17 mouse cellular contexts compared by ENCODE assay signal in the genomic region with DNA sequence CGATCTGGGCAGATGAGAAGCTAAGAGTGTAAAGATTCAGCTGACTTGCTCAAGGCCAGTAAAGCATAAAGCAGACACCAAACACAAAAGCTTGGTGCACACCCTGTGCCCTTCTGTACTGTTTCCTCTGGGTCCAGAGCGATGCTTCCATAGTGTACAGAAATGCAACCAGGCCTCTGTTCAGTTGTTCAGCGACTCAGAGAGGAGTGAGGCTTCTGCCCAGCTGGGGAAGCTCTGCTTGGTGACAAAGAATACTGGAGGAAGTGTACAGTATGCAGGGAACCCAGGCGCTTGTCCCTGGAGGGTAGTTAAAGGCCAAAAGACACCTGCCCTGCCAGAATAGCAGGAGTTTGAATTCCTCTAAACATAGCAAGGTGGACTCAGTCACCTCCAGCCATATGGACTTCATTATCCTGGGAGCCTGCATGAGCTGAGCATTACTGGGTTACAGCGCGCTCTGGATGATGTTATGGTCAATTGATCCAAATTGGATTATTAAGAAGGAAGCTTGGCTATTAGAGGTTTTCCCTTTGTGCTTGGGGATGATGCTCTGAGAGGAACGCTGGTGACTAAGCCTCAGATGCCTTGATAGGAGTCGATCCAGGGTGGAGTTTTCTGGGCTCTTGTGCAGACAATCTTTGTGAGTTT.
DNase-seq lines count a peak whose midpoint lies in the region; ATAC-seq and TF ChIP-seq lines count a peak whose summit lies in the region.
"Had no signal": no experiment of that assay in that cellular context is flagged by ENCODE, and none has a peak within 500 bp of the region (broad histone marks: within the 10 kb centered on the region; RNA-seq: fewer than 3 reads in every experiment).

No protein-coding gene starts in this region.

- no peaks in the 10 kb centered on the region; the same call in 1 of the 2 replicates for H3K4me1 ChIP-seq in intestine, embryonic 14.5 days (replicated peaks; ENCODE audit: control insufficient read depth, insufficient read depth, low read length)
- H3K4me1 ChIP-seq in intestine, postnatal 0 days (replicated peaks; ENCODE audit: control insufficient read depth, insufficient read depth, low read length): no peaks in the 10 kb centered on the region
- peaks cover 57% of the 10 kb centered on the region for H3K4me1 ChIP-seq in limb, embryonic 10.5 days
- H3K4me1 ChIP-seq in kidney, embryonic 15.5 days: peaks cover 23% of the 10 kb centered on the region
- H3K4me1 ChIP-seq: intestine, embryonic 15.5 days had no signal

- H3K36me3 ChIP-seq in intestine, embryonic 14.5 days (ENCODE audit: control insufficient read depth, insufficient read depth, low read length): no peaks in the 10 kb centered on the region
- no peaks in the 10 kb centered on the region for H3K36me3 ChIP-seq in intestine, postnatal 0 days (ENCODE audit: control insufficient read depth, insufficient read depth)
- no peaks in the 10 kb centered on the region for H3K36me3 ChIP-seq in limb, embryonic 10.5 days
- no peaks in the 10 kb centered on the region for H3K36me3 ChIP-seq in kidney, embryonic 15.5 days
- H3K36me3 ChIP-seq: heart, embryonic 12.5 days; hindbrain, embryonic 13.5 days; intestine, embryonic 15.5 days; limb, embryonic 15.5 days had no signal

- no peak overlapping the region for H3K27ac ChIP-seq in intestine, embryonic 14.5 days (ENCODE audit: low read depth)
- H3K27ac ChIP-seq in intestine, postnatal 0 days (ENCODE audit: low read depth, low read length): no peak overlapping the region
- H3K27ac ChIP-seq in limb, embryonic 10.5 days: peak overlapping the region; percentile 58
- H3K27ac ChIP-seq in kidney, embryonic 15.5 days: no peak overlapping the region
- H3K27ac ChIP-seq: forebrain, embryonic 13.5 days; hindbrain, embryonic 13.5 days; intestine, embryonic 15.5 days; limb, embryonic 15.5 days had no signal

- no peak for TF ChIP-seq CTCF in intestine, postnatal 0 days (IDR thresholded peaks at IDR 0.05; ENCODE audit: low read depth)

- ATAC-seq in intestine, embryonic 14.5 days (replicated peaks; ENCODE audit: low FRiP score, low TSS enrichment, low read depth): no peak
- no peak for ATAC-seq in intestine, postnatal 0 days
- no peak for ATAC-seq in kidney, embryonic 15.5 days (replicated peaks; ENCODE audit: low FRiP score)
- ATAC-seq: forebrain, embryonic 13.5 days; intestine, embryonic 15.5 days had no signal

- H3K4me2 ChIP-seq in intestine, embryonic 14.5 days (ENCODE audit: low read length): no peak overlapping the region
- H3K4me2 ChIP-seq in intestine, postnatal 0 days (replicated peaks; ENCODE audit: low read depth): no peak overlapping the region
- no peak overlapping the region for H3K4me2 ChIP-seq in kidney, embryonic 15.5 days
- H3K4me2 ChIP-seq: forebrain, embryonic 13.5 days; heart, embryonic 12.5 days; hindbrain, embryonic 13.5 days; intestine, embryonic 15.5 days; limb, embryonic 15.5 days; lung, embryonic 14.5 days had no signal

- DNase-seq in intestine, embryonic 14.5 days (ENCODE audit: low spot score): peak; percentile 49
- peak; percentile 23 for DNase-seq in embryo, embryonic 11.5 days (ENCODE audit: low read depth, low spot score)
- peak; percentile 75 for DNase-seq in limb, embryonic 10.5 days (ENCODE audit: low spot score)
- DNase-seq in retina, postnatal 1 day: peak; percentile 57
- DNase-seq in right cerebral cortex, postnatal 25 days: no peak
- DNase-seq: cerebellum, adult 9-10 months; lung, embryonic 14.5 days; lung, postnatal 36 days; thymus, adult 18-20 months had no signal

- no peak overlapping the region for H3K9ac ChIP-seq in intestine, embryonic 14.5 days (ENCODE audit: low read length)
- H3K9ac ChIP-seq in intestine, postnatal 0 days (ENCODE audit: low read depth, low read length): no peak overlapping the region
- H3K9ac ChIP-seq in kidney, embryonic 15.5 days: no peak overlapping the region
- H3K9ac ChIP-seq: forebrain, embryonic 13.5 days; heart, embryonic 12.5 days; hindbrain, embryonic 13.5 days; intestine, embryonic 15.5 days; limb, embryonic 15.5 days; lung, embryonic 14.5 days had no signal

- no peaks in the 10 kb centered on the region for H3K27me3 ChIP-seq in intestine, embryonic 14.5 days (replicated peaks; ENCODE audit: control insufficient read depth, insufficient read depth, low read length)
- no peaks in the 10 kb centered on the region for H3K27me3 ChIP-seq in intestine, postnatal 0 days (replicated peaks; ENCODE audit: control insufficient read depth, insufficient read depth, low read length)
- peaks cover 33% of the 10 kb centered on the region; the same call in 1 of the 2 replicates for H3K27me3 ChIP-seq in limb, embryonic 10.5 days (ENCODE audit: low read depth, poor library complexity, severe bottlenecking)
- H3K27me3 ChIP-seq in kidney, embryonic 15.5 days: peaks cover 5% of the 10 kb centered on the region; the same call in 1 of the 2 replicates
- H3K27me3 ChIP-seq: intestine, embryonic 15.5 days had no signal

- 66% methylated on average over 8 of the region's 8 CpGs for WGBS in intestine, embryonic 14.5 days
- 68% methylated on average over 8 of the region's 8 CpGs for WGBS in intestine, postnatal 0 days
- 43% methylated on average over 8 of the region's 8 CpGs for WGBS in limb, embryonic 10.5 days
- WGBS in kidney, embryonic 15.5 days: 68% methylated on average over 8 of the region's 8 CpGs

- H3K4me3 ChIP-seq in intestine, embryonic 14.5 days (ENCODE audit: low read depth, low read length): no peak overlapping the region
- H3K4me3 ChIP-seq in intestine, postnatal 0 days (ENCODE audit: low read depth, low read length): no peak overlapping the region
- no peak overlapping the region for H3K4me3 ChIP-seq in limb, embryonic 10.5 days
- no peak overlapping the region for H3K4me3 ChIP-seq in kidney, embryonic 15.5 days (replicated peaks)
- H3K4me3 ChIP-seq: erythroblast, embryonic 14.5 days; forebrain, embryonic 13.5 days; heart, embryonic 12.5 days; hindbrain, embryonic 13.5 days; intestine, embryonic 15.5 days; limb, embryonic 15.5 days had no signal

- no peaks in the 10 kb centered on the region for H3K9me3 ChIP-seq in intestine, embryonic 14.5 days (ENCODE audit: control insufficient read depth, low read length)
- H3K9me3 ChIP-seq in intestine, postnatal 0 days (ENCODE audit: control insufficient read depth): no peaks in the 10 kb centered on the region
- no peaks in the 10 kb centered on the region for H3K9me3 ChIP-seq in limb, embryonic 10.5 days (replicated peaks)
- H3K9me3 ChIP-seq in kidney, embryonic 15.5 days (replicated peaks): no peaks in the 10 kb centered on the region
- H3K9me3 ChIP-seq: forebrain, embryonic 13.5 days; heart, embryonic 12.5 days; hindbrain, embryonic 13.5 days; intestine, embryonic 15.5 days; limb, embryonic 15.5 days had no signal
